Mouse (Mus musculus) left cerebral cortex, adult 8-10 months (tissue): ENCODE measurements at regions not wholly inside any gene's neighbourhood (a gene's known extent, or its start where the extent isn't known, plus 50 kb on each side); places are given as distances from the start of the nearest gene placed in this dataset.
A peak's percentile ranks its signal among the peaks of the same experiment; 100 is the strongest.

Experiments
- DNase-seq, 2 experiments: peaks; one replicate each; pipeline ENCODE4 v3.0.0; 2022; ENCODE audit warnings: low spot score in 2 of 2

- no peak for DNase-seq
Observed at GRCm38 (mm10) chr8:103261236-103261635, 475.8 kb upstream of the Cdh11 start.

DNA sequence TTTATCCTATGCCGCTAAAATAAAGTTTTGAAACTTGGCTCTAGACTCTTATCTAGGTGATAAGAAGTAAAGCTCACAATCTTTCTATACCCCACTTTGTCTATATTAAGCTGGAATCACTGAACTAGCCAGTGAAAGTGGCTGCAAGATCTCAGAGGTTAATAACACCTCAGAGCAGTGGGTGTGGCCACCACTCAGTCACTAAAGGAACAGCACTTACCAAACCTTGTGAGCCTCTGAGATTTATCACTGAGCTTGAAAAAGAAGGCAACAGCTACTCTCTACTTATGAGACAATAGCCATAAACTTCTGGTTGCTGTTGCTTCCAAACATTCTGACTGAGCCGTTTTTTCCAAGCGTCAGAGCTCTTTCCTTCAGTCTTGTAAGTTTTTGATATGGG lies 484.6 kb upstream of the Cdh11 start:
- no peak for DNase-seq

GRCm38 (mm10) chr8:103270815-103271553 lies 485.5 kb upstream of the Cdh11 start:
- DNase-seq: no peak

DNA sequence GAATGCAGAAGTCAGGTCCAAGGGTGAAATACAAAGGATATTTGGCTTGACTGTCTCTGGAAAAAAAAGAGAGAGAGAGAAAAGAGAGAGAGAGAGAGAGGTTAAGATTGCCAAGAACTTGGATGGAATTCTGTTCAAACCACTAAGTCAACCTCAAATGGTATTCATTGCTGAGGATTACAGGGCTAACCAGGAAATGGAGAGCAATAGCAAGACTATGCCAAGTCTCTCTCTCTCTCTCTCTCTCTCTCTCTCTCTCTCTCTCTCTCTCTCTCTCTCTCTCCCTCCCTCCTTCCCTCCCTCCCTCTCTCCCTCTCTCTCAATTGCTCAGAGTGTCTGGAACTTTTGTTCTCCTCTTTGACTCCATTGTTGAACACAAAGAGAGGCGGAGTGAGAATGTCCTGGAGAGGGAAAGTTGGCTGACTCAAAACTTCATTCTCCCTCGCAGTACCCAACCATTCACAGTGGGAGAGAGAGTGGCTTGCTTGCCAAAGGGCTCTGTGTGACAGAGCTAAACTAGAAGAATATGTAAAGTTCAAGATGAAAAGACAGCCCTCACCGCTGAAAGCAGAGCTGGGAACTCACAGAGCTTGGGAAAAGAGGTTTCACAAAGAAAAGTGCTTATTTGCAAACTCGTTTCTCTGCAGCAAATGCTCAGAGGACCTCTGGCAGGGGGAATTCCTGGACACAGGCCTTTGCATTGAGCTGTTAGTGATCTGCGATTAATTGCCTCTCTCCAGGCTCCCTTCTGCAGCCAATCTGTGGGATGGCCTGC lies 487.1 kb upstream of the Cdh11 start:
- DNase-seq: peak in 1 of 2 experiments; percentile 32

- DNase-seq: no peak
Observed at GRCm38 (mm10) chr8:103273476-103273875, 488.0 kb upstream of the Cdh11 start.

- DNase-seq: no peak
Observed at GRCm38 (mm10) chr8:103281801-103282200, 496.4 kb upstream of the Cdh11 start.

DNA sequence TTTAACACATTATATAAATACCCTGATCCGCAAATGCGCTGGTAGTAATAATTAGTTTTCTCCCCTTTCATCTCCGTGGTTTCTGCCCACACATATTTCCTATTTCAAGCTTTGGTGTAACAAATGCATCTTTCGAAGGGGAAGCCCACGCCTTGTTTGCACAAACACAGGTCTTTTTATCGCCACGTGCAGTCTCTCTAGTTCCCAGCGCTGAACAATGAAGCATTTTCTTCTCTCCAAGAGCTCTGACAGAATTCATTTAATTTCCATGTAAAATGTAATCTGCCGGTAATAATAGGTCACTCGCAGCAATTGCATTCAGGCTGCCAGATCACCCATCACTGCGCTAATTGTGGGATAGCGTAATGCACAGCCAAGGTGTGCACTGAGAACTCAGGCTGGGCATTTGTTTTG lies 503.1 kb upstream of the Cdh11 start:
- DNase-seq: peak in 1 of 2 experiments; percentile 28

GRCm38 (mm10) chr8:103292896-103293295 lies 507.5 kb upstream of the Cdh11 start:
- DNase-seq: no peak

DNA sequence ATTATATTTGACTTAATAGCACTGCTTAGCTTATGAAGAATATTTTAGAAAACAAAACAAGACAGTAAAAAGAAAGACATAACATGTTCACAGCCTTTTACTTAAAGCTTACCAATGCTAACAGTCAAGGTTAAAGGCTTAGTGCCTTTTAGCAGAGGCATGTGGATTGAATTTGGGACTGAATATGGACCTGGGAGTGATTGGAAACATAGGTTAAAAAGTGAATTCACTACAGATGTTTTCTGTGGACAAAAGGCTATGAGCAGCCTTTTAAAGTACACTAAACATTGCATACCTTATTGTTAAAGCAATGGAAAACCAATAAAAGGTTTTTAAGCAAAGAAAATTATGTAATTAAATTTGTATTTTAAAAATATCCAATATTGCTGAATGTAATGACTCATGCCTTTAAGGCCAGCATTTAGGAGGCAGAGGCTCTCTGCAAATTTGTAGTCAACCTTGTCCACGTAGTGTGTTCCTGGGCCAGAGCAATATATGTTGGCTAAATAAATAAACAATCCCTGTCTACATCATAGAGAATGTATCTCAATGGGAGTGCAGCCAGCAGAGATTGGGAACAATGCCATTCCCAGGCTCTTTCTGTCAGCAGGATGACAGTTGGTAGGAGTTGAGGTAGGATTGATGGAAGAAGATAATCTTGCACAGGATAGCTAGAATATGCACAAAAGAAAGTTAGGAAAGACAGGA lies 521.2 kb upstream of the Cdh11 start:
- no peak for DNase-seq

GRCm38 (mm10) chr8:103313576-103313975 lies 528.1 kb upstream of the Cdh11 start:
- DNase-seq: no peak

GRCm38 (mm10) chr8:103314279-103315022 lies 529.0 kb upstream of the Cdh11 start:
- DNase-seq: peak in 1 of 2 experiments; percentile 58

DNA sequence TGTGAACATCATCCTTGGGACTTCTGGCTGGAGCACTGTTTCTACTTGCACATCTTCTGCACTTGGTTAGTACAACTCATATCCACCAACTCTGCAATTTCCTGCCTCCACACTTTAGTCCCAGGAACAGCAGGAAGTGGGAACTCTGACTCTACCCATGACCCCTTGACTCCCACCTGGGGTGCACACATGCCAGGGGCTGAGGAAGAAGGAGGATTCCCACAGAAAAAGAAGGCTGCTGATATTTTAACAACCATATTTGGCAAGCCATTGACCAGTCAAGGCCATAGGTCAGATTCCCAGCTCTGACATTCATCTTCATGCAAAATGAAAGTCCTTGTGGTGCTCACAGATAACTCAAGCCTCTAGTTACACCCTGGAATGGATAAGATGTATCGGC lies 530.3 kb upstream of the Cdh11 start:
- DNase-seq: no peak

- no peak for DNase-seq
Observed at GRCm38 (mm10) chr8:103316691-103317091, 531.2 kb upstream of the Cdh11 start.

- DNase-seq: no peak
Observed at GRCm38 (mm10) chr8:103317149-103317725, 531.8 kb upstream of the Cdh11 start.

DNA sequence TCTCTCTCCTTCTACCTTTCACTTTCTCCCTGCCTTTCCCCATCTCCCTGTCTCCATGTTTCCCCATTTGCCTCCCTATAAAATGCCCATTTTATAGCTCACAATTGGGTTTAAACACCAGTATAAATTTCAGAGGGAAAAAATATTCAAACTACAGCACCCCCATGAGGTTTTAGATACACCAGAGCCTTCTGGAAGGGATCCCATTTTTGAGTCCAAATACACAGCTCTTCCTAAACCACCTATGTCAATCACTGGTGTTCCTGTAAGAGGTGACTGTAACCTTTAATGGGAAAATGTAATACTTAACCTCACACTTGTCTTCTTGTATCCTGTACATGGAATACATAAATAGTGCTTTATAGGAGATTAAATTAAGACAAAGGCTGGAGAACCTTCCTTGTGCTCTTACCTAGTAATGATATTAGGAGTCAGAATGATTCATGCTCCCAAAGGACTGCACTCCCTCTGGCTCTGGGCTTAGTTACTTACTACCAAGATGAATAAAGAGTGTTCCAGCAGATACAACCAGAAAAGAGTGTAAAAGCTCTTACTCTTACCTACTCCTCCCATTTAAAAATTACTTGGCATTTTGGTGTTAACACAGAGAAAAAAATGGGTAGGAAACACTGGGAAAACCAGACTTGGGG lies 538.7 kb upstream of the Cdh11 start:
- DNase-seq: no peak

GRCm38 (mm10) chr8:103331415-103331814 lies 546.0 kb upstream of the Cdh11 start:
- DNase-seq: no peak

- no peak for DNase-seq
Observed at GRCm38 (mm10) chr8:103337314-103337713, 551.9 kb upstream of the Cdh11 start.

DNA sequence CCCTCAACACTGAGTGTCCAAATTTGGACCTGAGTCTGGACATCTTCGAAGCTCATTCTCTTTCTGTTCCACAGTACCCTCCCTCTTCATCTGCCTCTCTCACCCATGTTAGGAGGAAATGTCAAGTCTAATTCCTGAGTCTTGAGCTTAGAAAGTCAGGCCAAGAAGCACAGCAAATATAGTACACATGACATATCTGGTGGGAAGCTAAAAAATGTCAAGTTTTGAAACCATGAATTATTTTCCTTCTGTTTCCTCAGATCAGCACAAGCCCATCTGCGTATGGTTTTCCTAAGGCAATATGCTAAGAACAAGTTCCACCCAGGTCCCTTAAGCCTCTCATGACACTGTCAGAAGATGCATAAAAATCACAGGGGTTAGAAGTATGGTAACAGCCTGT lies 553.6 kb upstream of the Cdh11 start:
- DNase-seq: peak in 1 of 2 experiments; percentile 10

DNA sequence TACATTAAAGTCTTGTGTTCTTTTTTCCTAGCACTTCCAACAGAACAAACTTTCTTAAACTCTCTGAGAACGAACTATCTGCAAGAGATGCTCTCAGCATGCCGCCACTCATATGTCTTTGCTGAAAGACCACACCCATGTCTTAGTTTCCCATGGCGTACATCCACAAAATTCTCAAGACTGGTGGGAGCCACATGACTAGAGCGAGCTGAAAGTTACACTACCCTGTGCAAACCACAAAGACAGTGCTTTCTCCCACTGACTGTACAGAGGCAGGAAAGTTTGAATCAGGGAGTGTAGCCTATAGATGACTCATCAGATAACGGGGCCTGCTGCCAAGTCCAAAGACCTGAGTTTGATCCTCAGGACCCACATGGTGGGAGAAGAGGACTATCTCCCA lies 554.5 kb upstream of the Cdh11 start:
- no peak for DNase-seq

- peak in 1 of 2 experiments; percentile 40 for DNase-seq
Observed at GRCm38 (mm10) chr8:103343891-103344290, 558.4 kb upstream of the Cdh11 start.

DNA sequence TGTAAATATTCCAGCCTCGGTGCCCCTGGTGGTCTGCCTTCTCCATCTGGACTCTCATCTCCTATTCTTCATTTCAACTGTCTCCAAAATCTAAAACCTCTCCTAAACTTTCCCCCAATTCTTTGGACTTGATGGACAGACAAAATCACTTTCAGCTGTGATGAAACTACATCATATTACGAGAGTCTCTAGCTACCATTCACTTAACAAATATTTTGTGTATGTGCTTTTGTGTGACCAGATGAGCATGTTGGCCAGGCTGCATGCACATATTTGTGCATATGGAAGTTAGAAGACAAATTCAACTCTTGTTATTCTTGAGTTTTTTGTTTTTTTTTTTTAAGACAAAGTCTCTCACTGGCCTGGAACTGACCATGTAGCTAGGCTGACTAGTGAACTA lies 559.4 kb upstream of the Cdh11 start:
- no peak for DNase-seq
